Mouse (Mus musculus) kidney, adult 9 months (tissue): ENCODE measurements at regions not wholly inside any gene's neighbourhood (a gene's known extent, or its start where the extent isn't known, plus 50 kb on each side); places are given as distances from the start of the nearest gene placed in this dataset.

Experiments
- DNase-seq: peaks from one replicate; pipeline ENCODE4 v3.0.0; 2022

- DNase-seq: peak; percentile 78
These were observed 439.4 kb upstream of the Kif2a start for GRCm38 (mm10) chr13:107461048-107461912.

GRCm38 (mm10) chr13:107458730-107459129 lies 436.8 kb upstream of the Kif2a start:
- no peak for DNase-seq

GRCm38 (mm10) chr13:107457270-107457669 lies 435.3 kb upstream of the Kif2a start:
- DNase-seq: no peak

- no peak for DNase-seq
These were observed 434.5 kb upstream of the Kif2a start for GRCm38 (mm10) chr13:107456394-107456793.

GRCm38 (mm10) chr13:107449598-107450179 lies 427.8 kb upstream of the Kif2a start:
- DNase-seq: peak; percentile 85

GRCm38 (mm10) chr13:107447813-107448212 lies 425.9 kb upstream of the Kif2a start:
- DNase-seq: no peak

GRCm38 (mm10) chr13:107419363-107420155 lies 397.6 kb upstream of the Kif2a start:
- no peak for DNase-seq

GRCm38 (mm10) chr13:107410267-107410666 lies 388.3 kb upstream of the Kif2a start:
- no peak for DNase-seq

- DNase-seq: no peak
These were observed 385.7 kb upstream of the Kif2a start for GRCm38 (mm10) chr13:107407674-107408026.

GRCm38 (mm10) chr13:107406977-107407673 lies 385.2 kb upstream of the Kif2a start:
- DNase-seq: no peak

GRCm38 (mm10) chr13:107398621-107399363 lies 376.9 kb upstream of the Kif2a start:
- no peak for DNase-seq

GRCm38 (mm10) chr13:107396036-107396435 lies 374.1 kb upstream of the Kif2a start:
- peak; percentile 30 for DNase-seq

- DNase-seq: no peak
These were observed 372.5 kb upstream of the Kif2a start for GRCm38 (mm10) chr13:107394451-107394850.

GRCm38 (mm10) chr13:107389535-107390150 lies 367.7 kb upstream of the Kif2a start:
- DNase-seq: no peak

GRCm38 (mm10) chr13:107389074-107389473 lies 367.1 kb upstream of the Kif2a start:
- no peak for DNase-seq

- no peak for DNase-seq
These were observed 356.1 kb upstream of the Kif2a start for GRCm38 (mm10) chr13:107378076-107378475.

GRCm38 (mm10) chr13:107372666-107373065 lies 350.7 kb upstream of the Kif2a start:
- DNase-seq: no peak

- DNase-seq: peak; percentile 49
These were observed 350.0 kb upstream of the Kif2a start for GRCm38 (mm10) chr13:107371616-107372582.

- no peak for DNase-seq
These were observed 345.7 kb upstream of the Kif2a start for GRCm38 (mm10) chr13:107367639-107368038.

GRCm38 (mm10) chr13:107365766-107366165 lies 343.8 kb upstream of the Kif2a start:
- DNase-seq: no peak

GRCm38 (mm10) chr13:107365241-107365640 lies 343.3 kb upstream of the Kif2a start:
- DNase-seq: no peak
